Mouse (Mus musculus): ENCODE results near the gene Trpm7. TPM values are rescaled to one million over a fixed set of nuclear protein-coding genes. Genes with fewer than 3 reads are reported as not detected.

The Trpm7 gene
- polyA plus RNA-seq, 1 experiment from 2014 or later: 30.0 TPM

DNA sequence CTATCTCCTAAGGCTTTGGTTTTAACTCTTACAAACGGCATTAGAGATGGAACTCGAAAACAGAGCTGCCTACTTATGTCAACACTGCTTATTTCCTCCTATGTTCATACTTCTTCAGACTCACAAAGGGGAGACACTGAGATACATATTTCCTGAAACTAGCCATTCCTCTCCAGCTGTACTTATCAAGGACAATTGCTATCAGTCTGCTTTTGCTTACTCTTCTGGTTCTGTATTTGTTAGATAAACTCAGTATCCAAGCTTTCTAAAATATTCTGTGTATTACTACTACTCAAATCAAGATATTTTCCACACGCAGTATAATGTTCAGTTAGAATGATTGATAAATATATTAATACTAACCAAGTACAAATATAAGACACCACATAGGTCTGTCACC lies 74.0 kb downstream of the Trpm7 start:
- WGBS: 95% methylated on average over 3 of the region's 3 CpGs
- no peaks in the 10 kb centered on the region for H3K4me1 ChIP-seq (replicated peaks)
- H3K9me3 ChIP-seq: no peaks in the 10 kb centered on the region
- H3K27me3 ChIP-seq: no peaks in the 10 kb centered on the region
- H3K36me3 ChIP-seq: peaks cover 69% of the 10 kb centered on the region
- ATAC-seq (ENCODE audit: low read depth): no peak
- no peak overlapping the region for H3K4me3 ChIP-seq
- H3K9ac ChIP-seq: no peak overlapping the region
- no peak overlapping the region for H3K4me2 ChIP-seq
- H3K27ac ChIP-seq (replicated peaks): no peak overlapping the region

GRCm38 (mm10) chr2:126798455-126798854 lies 77.6 kb downstream of the Trpm7 start:
- Histone ChIP-seq H3K4me3 (no peak overlapping the region), H3K9ac (no peak overlapping the region), H3K27ac (replicated peaks) (no peak overlapping the region), H3K4me2 (no peak overlapping the region), H3K4me1 (replicated peaks) (no peaks in the 10 kb centered on the region), H3K27me3 (no peaks in the 10 kb centered on the region), H3K9me3 (no peaks in the 10 kb centered on the region), H3K36me3 (peaks cover 73% of the 10 kb centered on the region)
- ATAC-seq (ENCODE audit: low read depth): no peak
- WGBS: 89% methylated on average over 5 of the region's 5 CpGs

GRCm38 (mm10) chr2:126795708-126796107 lies 80.3 kb downstream of the Trpm7 start:
- 93% methylated on average over 3 of the region's 3 CpGs for WGBS
- Histone ChIP-seq H3K36me3 (peaks cover 76% of the 10 kb centered on the region), H3K4me1 (replicated peaks) (no peaks in the 10 kb centered on the region), H3K4me3 (no peak overlapping the region), H3K4me2 (no peak overlapping the region), H3K27me3 (no peaks in the 10 kb centered on the region), H3K9me3 (no peaks in the 10 kb centered on the region), H3K9ac (no peak overlapping the region), H3K27ac (replicated peaks) (no peak overlapping the region)
- ATAC-seq (ENCODE audit: low read depth): no peak

- Histone ChIP-seq H3K9ac (no peak overlapping the region), H3K4me3 (no peak overlapping the region), H3K4me1 (replicated peaks) (no peaks in the 10 kb centered on the region), H3K27ac (replicated peaks) (no peak overlapping the region), H3K4me2 (no peak overlapping the region), H3K9me3 (no peaks in the 10 kb centered on the region), H3K36me3 (peaks cover 69% of the 10 kb centered on the region), H3K27me3 (no peaks in the 10 kb centered on the region)
- no peak for ATAC-seq (ENCODE audit: low read depth)
- WGBS: 86% methylated on average over 5 of the region's 5 CpGs
These were observed 83.4 kb downstream of the Trpm7 start for GRCm38 (mm10) chr2:126792611-126793010.

- no peak overlapping the region for H3K27ac ChIP-seq (replicated peaks)
- no peak overlapping the region for H3K9ac ChIP-seq
- WGBS: 57% methylated on average over 9 of the region's 9 CpGs
- no peaks in the 10 kb centered on the region for H3K27me3 ChIP-seq
- ATAC-seq (ENCODE audit: low read depth): no peak
- peaks cover 30% of the 10 kb centered on the region for H3K36me3 ChIP-seq
- no peak overlapping the region for H3K4me3 ChIP-seq
- H3K4me1 ChIP-seq (replicated peaks): no peaks in the 10 kb centered on the region
- no peak overlapping the region for H3K4me2 ChIP-seq
- no peaks in the 10 kb centered on the region for H3K9me3 ChIP-seq
These were observed 88.2 kb downstream of the Trpm7 start for GRCm38 (mm10) chr2:126787721-126788342.

DNA sequence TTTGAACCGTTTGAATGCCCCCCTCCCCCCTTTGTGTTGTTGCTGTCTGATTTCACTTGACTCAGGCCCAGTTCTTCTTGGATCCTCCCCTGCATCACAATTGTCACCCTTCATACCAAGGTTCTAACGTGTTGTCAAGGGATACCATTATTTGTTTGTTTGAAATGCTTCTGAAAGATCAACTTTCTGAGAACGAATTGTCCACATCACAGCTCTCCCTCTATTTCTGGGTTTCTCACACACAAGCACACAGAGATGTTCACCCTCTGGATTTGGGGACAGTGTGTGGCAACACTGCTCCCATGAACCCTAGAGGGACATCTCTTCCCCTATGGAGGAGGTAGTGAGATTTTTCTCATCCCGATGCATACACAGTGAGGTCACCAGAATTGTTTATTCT lies 92.7 kb downstream of the Trpm7 start, which contains the start of gene Usp50:
Gene Usp50 (minus strand): TSS at position 101 of the 400 bp plus-strand sequence.
- H3K27ac ChIP-seq (replicated peaks): no peak within 1 kb of the TSS
- H3K4me1 ChIP-seq (replicated peaks): no peaks in the 10 kb centered on the region
- WGBS: 70% methylated on average over 4 of the region's 4 CpGs
- no peaks in the 10 kb centered on the region for H3K9me3 ChIP-seq
- H3K4me3 ChIP-seq: no peak within 1 kb of the TSS
- H3K4me2 ChIP-seq: no peak within 1 kb of the TSS
- ATAC-seq (ENCODE audit: low read depth): no peak
- no peak within 1 kb of the TSS for H3K9ac ChIP-seq
- no peaks in the 10 kb centered on the region for H3K27me3 ChIP-seq
- H3K36me3 ChIP-seq: no peaks in the 10 kb centered on the region

DNA sequence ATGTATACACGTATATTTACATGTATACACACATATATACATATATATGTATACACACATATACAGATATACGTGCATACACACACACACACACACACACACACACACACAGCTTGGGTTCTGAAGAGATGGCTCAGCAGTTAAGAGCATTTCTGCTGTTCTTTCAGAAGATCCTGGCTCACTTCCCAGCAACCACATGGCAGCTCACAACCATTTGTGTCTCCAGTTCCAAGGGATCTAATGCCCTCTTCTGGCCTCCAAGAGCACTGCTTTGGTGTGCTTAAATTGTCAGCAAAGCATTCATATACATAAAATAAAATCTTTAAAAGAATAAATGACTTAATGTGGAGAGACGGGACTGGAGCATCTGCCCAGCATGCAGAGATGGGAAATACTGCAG lies 93.6 kb downstream of the Trpm7 start:
- no peak overlapping the region for H3K27ac ChIP-seq (replicated peaks)
- H3K9me3 ChIP-seq: no peaks in the 10 kb centered on the region
- no peak for ATAC-seq (ENCODE audit: low read depth)
- H3K4me3 ChIP-seq: no peak overlapping the region
- H3K4me1 ChIP-seq (replicated peaks): no peaks in the 10 kb centered on the region
- no peaks in the 10 kb centered on the region for H3K36me3 ChIP-seq
- H3K4me2 ChIP-seq: no peak overlapping the region
- 80% methylated on average over 3 of the region's 3 CpGs for WGBS
- H3K27me3 ChIP-seq: no peaks in the 10 kb centered on the region
- H3K9ac ChIP-seq: no peak overlapping the region

DNA sequence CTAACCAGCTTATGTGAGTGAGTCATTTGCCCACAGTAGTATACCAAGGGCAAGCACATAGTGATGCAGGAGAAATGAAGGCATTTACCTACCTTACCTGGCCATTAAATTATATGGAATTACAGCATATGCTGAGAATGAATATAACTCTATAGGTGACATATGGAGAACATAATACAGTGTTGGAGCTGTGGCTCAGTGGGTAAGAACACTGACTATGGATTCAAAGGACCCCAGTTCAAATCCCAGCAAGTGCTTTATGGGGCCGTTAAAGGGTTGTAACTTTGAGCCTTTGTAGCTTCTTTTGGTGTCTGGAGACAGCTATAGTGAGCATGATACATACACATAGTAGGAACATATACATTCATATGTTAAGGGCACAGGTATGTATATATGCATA lies 94.6 kb downstream of the Trpm7 start:
- Histone ChIP-seq H3K9me3 (no peaks in the 10 kb centered on the region), H3K27ac (replicated peaks) (no peak overlapping the region), H3K4me1 (replicated peaks) (no peaks in the 10 kb centered on the region), H3K9ac (no peak overlapping the region), H3K4me2 (no peak overlapping the region), H3K4me3 (no peak overlapping the region), H3K36me3 (no peaks in the 10 kb centered on the region), H3K27me3 (no peaks in the 10 kb centered on the region)
- no peak for ATAC-seq (ENCODE audit: low read depth)
- WGBS: 80% methylated on average over 1 of the region's 1 CpGs

GRCm38 (mm10) chr2:126780286-126780685 lies 95.7 kb downstream of the Trpm7 start:
- Histone ChIP-seq H3K4me3 (no peak overlapping the region), H3K27ac (replicated peaks) (no peak overlapping the region), H3K4me1 (replicated peaks) (no peaks in the 10 kb centered on the region), H3K27me3 (no peaks in the 10 kb centered on the region), H3K36me3 (no peaks in the 10 kb centered on the region), H3K9ac (no peak overlapping the region), H3K4me2 (no peak overlapping the region), H3K9me3 (no peaks in the 10 kb centered on the region)
- ATAC-seq (ENCODE audit: low read depth): no peak
- WGBS: 88% methylated on average over 10 of the region's 10 CpGs

DNA sequence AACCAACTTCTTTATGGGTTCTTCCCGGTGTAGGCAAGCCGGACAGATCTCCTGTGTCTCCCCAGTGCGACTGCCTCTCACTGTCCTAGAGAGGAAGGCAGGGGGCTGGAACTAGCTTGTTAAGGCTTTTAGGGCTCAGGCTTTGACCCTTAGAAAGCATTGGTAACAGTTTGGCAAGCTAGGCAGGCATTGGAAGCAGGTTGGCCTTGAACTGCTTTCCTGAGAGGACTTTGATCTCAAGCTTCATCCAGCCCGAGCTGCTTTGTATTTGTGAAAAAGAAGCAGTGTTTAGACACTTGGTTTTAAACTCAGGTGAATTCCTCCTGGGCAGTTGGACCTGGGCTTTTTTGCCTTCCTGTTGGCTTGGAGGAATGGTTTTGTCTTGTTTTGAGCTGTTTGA lies 97.2 kb downstream of the Trpm7 start:
- Histone ChIP-seq H3K27me3 (no peaks in the 10 kb centered on the region), H3K4me2 (no peak overlapping the region), H3K27ac (replicated peaks) (no peak overlapping the region), H3K4me1 (replicated peaks) (no peaks in the 10 kb centered on the region), H3K4me3 (no peak overlapping the region), H3K9ac (no peak overlapping the region), H3K9me3 (no peaks in the 10 kb centered on the region), H3K36me3 (no peaks in the 10 kb centered on the region)
- WGBS: 88% methylated on average over 4 of the region's 4 CpGs
- ATAC-seq (ENCODE audit: low read depth): no peak

GRCm38 (mm10) chr2:126776416-126776815 lies 99.6 kb downstream of the Trpm7 start:
- whole genome bisulfite sequencing: 75% methylated on average over 1 of the region's 1 CpGs

DNA sequence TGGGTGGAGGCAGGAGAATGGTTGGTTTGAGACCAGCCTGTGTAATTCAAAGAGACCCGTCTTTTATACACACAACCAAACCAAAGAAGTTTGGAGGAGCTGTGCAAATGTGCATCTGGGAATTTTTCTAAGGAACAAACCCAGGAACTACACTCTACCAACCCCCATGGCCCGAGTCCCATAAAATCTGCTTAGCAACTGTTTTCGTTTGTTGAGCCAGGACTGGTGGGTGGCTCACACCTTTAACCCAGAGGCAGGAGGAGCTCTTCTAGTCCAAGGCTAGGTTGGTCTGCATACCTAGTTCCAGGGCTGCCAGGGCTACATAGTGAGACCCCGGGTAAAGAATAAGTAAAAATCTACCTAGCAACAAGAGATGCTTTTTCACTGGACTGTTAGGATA lies 100.1 kb downstream of the Trpm7 start:
- 70% methylated on average over 4 of the region's 4 CpGs for WGBS
- no peak overlapping the region for H3K4me2 ChIP-seq
- H3K4me1 ChIP-seq (replicated peaks): no peaks in the 10 kb centered on the region
- H3K4me3 ChIP-seq: no peak overlapping the region
- H3K27ac ChIP-seq (replicated peaks): no peak overlapping the region
- H3K9me3 ChIP-seq: no peaks in the 10 kb centered on the region
- no peak overlapping the region for H3K9ac ChIP-seq
- ATAC-seq (ENCODE audit: low read depth): no peak
- no peaks in the 10 kb centered on the region for H3K27me3 ChIP-seq
- H3K36me3 ChIP-seq: no peaks in the 10 kb centered on the region

More at GRCm38 (mm10) chr2:126776416-126776815, 99.6 kb downstream of the Trpm7 start:
- Histone ChIP-seq H3K27me3 (no peaks in the 10 kb centered on the region), H3K4me2 (no peak overlapping the region), H3K9ac (no peak overlapping the region), H3K36me3 (no peaks in the 10 kb centered on the region), H3K4me3 (no peak overlapping the region), H3K9me3 (no peaks in the 10 kb centered on the region), H3K27ac (replicated peaks) (no peak overlapping the region), H3K4me1 (replicated peaks) (no peaks in the 10 kb centered on the region)
- ATAC-seq (ENCODE audit: low read depth): no peak

DNA sequence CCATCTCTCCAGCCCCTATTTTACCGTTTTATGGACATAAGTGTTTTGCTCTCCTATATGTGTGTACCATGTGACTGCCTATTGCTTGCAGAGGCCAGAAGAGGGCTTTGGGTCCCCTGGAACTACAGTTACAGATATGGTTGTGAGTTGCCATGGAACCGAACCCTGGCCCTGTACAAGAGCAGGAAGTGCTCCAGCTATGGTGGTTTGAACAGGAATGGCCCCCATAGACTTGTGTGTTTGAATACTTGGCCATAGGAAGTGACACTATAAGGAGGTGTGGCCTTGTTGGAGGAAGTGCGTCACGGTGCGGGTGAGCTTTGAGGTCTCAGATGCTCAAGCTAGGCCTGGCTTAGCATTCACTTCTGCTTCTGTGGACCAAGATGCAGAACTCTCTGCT lies 103.8 kb downstream of the Trpm7 start:
- Histone ChIP-seq H3K4me3 (no peak overlapping the region), H3K27ac (replicated peaks) (no peak overlapping the region), H3K9me3 (no peaks in the 10 kb centered on the region), H3K4me1 (replicated peaks) (no peaks in the 10 kb centered on the region), H3K4me2 (no peak overlapping the region), H3K9ac (no peak overlapping the region), H3K36me3 (no peaks in the 10 kb centered on the region), H3K27me3 (no peaks in the 10 kb centered on the region)
- WGBS: 93% methylated on average over 5 of the region's 5 CpGs
- no peak for ATAC-seq (ENCODE audit: low read depth)

Measured in neural tube, embryonic 13.5 days (tissue).